Mouse (Mus musculus): ENCODE data around the gene Traf6.
A peak's percentile ranks its signal among the peaks of the same experiment; 100 is the strongest.

Gene Traf6

DNA sequence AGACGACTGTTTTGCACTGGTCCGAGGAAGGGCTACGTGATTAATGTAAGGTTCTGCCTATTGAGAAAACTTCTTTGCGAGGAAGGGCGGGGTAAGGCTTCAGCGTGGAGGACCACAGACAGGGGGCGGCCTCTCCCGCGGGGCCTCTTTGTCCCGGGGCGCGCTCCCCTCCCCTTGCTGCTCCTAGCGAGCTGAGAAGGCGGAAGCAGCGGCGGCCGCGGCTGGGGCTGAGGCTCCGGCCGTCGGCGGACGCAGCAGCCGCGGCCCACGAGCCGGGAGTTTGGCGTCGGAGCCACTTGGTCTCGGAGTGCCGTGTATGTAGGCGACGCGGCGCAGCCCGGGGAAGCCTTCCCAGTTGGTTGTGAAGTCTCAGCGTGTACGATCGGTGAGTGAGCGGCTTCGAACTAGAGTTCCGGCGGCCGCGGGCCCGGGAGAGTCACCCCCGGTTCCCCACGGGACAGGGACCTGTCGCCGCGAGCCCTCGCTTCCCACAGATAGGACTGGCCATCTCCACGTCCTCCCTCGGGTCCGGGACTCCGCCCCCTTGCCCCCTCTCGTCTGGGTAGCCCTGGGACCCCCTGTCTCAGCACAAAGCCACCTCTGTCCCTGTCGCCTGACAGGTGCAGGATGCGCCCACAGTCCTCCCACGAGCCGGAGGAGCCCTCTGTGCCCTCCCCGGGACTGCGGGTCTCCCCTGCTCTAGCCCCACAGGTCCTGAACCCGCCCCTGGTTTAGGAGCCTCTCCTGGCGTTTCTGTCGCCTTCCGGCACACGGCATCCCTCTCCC is at the start of gene Traf6:
Gene Traf6 (plus strand): TSS at position 194 of the 786 bp plus-strand sequence.
- peak; percentile 78 to 87 for DNase-seq

DNA sequence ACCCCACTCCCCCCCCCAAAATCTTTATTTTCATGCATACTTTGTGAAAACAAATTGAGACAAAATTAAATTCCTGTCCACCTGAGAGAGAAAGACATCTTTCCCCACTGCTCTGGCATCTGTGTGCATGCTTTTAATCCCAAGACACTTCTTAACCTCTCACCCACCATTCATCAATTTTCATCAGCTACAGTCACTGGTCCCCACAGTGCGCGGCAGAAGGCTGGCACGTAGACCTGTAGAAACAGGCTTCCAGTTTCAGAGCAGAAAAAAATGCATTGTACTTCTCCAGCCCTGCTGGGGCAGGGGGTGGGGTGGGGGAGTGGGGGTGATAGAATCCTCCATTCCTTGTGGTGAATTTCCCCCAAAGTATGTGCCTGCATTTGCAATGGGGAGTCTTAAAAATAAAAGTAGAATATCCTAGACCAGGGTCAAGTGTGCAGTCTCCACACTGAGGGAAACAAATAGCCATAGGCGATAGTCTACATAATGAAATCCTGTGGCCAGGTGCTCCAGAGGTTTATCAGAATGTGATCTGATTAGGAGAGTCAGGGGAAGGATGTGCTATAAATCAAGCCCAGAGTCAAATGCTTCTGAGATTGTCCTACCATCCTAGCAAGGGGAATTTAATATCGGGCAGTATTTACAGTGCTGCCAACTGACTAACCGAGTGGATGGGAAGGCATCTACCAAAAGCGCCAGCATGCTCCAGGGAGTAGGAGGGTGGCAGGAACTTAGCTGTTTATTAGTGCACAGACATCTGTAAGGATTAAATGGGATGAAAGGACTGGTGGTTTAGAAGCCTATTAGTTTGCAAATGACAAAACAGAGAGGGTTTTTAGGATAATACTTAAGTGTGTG is 39.0 kb upstream of the Traf6 start:
- DNase-seq, result no peak

DNA sequence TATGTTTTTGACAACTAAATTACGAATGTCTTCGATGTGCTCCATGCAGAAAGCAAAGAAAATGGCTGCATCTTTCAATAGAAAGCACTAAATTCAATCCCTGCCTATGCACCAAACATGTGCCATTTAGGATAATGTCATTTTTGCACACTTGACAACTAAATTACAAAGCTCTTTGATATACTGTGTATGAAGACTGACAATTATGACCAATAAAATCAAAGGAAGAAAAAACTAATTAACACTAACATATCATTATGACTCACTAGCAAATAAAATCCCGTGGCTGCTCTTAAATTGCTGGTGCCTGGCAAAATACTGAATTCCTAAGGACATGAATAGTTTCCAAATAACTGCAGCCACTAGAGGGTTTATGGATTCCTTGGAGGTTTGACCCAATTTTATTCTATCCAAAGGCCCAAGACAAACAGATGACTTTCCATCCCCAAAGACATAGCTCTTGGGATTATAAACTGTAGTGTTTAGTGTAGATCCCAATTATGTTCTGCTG is 38.3 kb upstream of the Traf6 start:
- no peak for DNase-seq

DNA sequence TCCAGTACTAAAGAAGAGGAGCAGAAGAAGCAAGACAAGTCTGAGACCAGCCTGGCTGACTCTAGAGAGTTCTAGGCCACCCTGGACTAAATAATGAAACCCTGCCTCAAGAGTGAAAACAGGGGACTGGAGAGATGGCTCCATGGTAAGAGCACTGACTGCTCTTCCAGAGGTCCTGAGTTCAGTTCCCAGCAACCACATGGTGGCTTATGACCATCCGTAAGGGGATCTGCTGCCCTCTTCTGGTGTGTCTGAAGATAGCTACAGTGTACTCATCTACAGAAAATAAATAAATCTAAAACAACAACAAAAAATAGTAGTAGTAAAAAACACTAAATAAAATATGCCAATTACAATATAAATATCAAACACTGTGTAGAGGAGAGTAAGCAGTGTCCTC is 32.4 kb upstream of the Traf6 start:
- DNase-seq, result no peak

DNA sequence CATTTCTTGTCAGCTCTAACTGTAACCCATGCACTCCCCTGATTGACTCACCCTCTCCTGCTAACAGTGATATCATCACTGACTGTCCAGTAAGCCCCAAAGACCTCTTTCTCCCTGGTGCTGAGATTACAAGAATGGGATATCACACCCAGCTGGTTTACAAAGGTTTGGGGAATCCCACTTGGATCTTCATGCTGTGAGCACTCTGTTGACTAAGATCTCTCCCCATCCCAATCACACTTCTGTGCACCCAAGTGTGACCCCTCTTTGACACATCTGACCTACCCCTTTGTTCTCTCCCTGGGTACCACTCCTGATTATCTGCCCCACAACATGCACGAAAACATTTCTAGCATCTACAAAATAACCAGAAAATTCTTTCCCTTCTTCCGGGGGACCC is 29.9 kb upstream of the Traf6 start:
- DNase-seq, result peak in 1 of 2 experiments; percentile 17

DNA sequence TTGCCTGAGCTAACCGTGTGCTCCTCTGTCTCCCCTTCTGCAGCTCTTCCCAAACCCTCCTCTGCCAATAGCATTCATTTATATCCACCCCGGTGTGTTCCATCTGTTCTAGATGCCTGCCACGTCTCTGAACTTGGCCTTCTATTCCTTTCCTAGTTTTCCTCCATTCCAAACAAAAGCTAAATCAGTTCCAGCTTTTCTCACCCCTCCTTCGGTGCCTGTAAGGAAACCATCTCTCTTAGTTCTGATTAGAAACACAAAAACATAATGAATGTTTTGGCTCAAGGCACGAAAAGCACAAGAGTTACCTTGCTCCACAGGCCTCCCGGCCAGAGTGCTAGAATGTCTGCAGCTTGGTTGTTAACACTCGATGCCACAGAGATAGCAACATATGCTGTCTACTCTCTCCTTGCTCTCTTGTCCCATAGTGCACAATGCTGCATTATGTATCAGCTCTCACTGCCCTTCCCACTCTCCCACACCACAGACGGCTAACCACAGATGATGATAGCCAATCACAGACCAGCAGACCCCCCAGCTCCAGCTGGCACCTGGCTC is 29.0 kb upstream of the Traf6 start, which contains the start of the genes Rag1 and B230118H07Rik:
Gene Rag1 (minus strand): TSS at position 388 of the 558 bp plus-strand sequence.
Gene B230118H07Rik (minus strand): TSS at position 419 of the 558 bp plus-strand sequence.
- DNase-seq, result peak; percentile 76 to 78

DNA sequence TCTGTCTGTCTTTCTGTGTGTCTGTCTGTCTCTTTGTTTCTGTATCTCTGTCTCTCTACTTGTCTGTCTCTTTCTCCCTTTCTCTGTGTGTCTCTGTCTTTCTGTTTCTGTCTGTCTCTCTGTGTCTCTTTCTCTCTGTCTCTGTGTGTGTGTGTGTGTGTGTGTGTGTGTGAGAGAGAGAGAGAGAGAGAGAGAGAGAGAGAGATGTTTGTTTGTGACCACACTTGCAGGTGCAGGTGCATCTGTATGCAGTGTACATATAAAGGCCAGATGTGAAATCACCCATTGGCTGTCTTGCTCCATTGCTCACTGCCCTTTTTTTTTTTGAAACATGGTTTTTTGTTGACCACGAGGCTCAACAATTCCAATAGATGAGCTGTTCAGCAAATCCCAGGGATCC is 27.8 kb upstream of the Traf6 start:
- DNase-seq, result no peak

DNA sequence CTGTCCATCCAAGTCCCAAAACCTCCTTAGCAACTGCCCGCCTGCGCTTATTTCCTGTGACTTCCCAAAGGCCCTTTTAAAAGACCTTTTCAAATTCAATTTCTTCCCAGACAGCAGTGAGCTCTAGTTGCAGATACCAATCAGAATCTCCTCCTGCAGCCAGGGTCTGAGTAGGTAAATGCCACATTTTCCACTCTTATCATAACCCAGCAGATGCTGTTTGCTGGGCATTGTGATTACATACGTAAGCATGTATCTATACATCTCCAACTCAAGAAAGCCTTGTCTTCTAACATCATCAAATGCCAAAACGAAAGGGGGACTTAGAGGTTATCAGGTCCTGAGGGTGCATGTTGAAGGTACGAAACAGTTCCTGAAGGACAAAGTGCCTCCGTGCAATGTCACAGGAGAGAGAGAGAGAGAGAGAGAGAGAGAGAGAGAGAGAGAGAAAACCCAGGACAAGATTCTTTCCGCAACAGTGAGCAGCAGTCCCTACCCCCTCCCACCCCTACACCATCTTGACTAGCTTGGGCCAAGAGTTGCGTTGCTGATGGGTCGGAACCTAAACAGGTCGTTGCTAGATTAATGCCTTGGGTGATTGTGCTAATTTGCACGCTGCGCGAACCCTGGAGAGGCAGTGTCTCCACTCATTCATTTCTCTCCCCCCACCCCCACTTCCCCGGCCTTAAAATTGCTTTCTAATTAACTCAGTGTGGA is 25.9 kb upstream of the Traf6 start:
- DNase-seq, result peak in 1 of 2 experiments; percentile 23

DNA sequence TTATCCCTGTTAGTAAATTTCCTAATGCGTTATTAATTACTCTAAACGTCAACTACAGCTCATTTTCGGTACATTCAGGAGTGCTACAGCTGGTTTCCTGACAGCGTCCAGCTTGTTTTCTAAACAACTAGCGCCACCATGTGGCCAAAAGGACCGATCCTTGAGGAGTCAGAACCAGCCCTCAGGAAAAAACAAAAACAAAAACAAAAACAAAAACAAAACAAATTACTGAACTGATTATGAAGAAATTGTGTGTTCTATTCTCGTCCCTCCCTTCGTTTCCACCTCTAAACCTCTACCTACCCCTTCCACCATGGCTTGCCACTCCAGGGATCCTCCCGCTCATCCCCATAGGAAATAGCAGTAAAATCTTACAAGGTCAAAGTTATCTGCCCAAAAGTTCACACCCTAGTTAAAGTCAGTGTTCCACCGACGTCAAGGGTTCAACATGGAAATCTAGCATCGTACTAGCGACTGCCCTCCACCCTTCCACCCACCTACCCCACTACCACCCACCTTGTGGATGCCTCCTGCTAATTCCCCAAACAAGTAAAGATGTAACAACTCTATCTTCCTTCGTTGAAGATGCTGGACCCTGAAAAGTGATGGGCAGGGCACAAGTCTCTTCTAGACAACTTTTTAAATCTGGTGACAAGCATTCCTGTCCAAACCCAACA is 25.2 kb upstream of the Traf6 start:
- DNase-seq, result peak; percentile 80 to 93

DNA sequence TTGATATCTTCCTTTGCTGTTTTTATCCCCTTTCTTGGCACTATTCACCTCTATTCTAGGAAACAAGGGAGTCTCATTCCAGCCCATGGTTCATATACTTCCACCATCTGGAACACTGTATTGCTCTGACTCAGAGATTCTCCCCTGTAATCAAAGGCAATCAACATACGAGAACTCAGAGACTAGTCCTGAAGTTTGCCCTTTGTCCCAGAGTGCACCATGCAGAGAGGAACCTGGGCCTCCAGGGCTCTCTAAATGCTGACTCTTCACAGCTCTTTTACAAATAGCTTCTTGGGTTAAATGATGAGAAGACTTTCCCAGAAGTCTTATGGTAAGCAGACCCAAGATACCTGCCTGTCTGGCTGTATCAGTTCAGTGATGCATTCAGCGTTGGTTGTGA is 17.7 kb upstream of the Traf6 start:
- DNase-seq, result no peak

DNA sequence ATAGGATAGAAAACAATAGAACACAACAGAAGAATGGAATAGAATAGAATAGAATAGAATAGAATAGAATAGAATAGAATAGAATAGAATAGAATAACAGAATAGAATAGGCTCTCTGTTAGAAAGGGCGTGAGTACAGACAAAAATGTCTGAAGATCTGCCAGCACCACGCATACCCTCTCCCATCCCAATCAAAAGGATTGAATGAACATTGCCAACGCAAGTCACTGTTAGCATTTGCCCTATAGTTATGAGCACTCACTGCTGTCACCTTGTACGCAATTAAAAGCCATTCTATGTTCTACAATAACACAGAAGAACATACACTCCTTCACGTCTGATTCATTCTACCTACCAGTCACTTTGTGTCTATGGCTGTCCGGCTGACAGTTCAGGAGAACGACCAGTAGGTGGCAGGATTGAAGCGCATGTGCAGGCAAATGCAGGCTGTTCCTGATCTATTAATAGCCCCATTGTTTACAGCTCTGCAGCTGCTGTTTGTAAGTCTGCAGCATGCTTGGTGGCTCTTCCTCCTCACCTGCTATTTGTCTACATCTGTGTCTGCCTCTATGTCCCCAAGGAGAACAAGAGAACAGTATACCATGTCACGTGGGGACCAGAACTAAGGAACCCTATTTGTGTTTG is 13.0 kb upstream of the Traf6 start:
- DNase-seq, result peak; percentile 77 to 86

DNA sequence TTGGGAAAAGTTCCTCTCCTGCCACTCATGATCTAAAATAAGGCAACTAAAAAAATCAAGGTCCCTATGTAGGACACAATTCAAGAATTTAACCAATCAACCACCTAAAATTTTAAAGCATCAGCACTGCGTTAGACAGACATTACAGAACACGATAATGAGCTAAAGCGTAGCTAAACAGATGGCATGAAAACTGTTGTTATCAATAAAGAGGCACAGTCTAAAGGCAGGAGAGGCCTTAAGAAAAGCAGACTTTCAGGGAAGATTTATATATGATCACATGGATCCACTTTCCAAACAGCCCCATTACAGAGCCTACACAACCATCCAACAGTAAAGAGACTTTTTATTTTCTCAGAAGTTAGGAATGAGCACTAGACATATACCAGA is 12.5 kb upstream of the Traf6 start:
- no peak for DNase-seq

DNA sequence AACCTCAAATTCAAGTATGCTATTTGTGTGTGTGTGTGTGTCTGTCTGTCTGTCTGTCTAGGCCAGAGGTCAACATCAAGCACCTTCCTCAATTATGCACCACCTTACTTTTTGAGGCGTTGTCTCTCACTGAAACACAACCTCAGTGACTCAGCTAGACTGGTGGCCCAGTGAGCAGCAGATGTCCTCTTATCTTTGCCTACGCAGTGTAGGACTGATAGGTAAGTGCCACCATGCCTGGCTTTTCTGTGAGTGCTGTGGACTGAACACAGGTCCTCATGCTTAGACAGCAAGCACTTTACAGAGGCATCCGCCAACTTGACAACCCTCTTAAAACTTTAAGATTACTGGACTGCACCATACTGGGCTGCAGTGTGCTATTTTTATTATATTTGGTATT is 9.5 kb upstream of the Traf6 start:
- no peak for DNase-seq

DNA sequence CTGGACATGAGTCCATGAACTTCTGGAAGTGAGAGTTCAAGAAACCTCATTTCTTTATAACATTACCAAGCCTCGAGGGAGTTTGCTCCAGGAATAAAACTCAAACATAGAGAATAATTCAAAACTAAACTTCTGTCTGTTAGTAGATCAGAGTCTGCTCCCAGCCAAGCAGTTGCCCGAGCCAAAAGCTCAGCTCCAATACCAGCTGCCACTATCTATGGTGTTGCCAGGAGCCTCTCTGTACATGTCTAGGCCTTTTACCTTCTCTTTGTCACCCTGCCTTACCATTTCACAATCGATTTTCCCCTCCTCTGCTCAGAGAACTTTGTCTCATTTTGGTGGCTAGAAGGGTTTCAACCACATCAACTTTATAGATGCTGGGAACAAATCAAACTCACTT is 4.7 kb upstream of the Traf6 start:
- peak; percentile 13 to 42 for DNase-seq

DNA sequence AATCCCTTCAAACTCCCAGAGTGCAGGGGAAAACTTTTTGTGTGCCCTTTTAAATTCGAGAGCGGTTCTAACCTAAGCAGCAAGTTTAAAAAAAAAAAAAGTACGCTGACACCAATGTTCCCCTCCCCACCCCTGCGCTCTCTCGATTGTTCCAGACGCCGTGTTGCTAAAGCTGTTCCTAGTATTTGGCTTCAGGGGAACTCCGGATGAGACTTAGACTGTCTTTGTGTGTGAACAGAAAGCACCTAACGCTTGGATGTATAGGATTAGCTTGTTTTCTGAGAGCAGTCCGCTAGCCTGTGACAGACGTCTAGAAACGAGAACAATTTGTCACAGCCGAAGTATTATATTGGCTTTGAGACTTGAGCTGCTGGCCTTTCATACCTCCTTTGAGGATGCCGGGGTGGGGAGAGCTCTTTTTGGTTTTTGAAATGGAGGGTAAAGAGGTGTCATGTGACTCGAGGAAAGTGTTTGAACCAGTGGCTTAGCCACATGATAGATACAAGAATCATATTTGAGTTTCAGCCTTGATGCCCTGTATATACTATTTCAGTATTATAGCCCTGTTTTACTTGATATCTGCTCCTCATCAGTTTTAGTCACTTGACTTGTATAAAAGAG is 1.0 kb downstream of the Traf6 start:
- no peak for DNase-seq

DNA sequence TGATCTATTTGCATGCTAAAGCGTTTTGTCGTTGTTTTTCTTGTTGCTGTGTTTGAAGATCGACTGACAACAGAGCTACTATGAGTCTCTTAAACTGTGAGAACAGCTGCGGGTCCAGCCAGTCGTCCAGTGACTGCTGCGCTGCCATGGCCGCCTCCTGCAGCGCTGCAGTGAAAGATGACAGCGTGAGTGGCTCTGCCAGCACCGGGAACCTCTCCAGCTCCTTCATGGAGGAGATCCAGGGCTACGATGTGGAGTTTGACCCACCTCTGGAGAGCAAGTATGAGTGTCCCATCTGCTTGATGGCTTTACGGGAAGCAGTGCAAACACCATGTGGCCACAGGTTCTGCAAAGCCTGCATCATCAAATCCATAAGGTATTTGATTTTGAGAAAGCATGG is 6.2 kb downstream of the Traf6 start:
- peak in 1 of 2 experiments; percentile 42 for DNase-seq

DNA sequence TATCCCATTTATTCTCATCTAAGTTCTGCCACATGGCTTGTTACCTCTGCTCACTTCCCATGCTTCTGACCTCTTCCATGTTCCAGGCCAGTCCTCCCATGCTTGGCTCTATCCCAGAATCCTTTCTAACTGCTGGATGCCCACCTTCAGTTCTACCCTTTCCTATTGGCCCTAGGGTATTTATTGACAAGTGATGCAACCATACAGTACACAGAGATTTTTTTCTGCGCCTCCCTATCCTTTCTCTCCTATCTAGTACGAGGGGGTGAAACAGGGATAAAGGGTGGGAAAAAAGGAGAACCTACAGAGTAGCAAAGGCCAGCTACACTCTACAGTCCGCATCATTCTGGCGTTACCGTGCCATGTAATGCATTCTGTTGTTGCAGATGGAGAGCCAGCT is 9.8 kb downstream of the Traf6 start:
- no peak for DNase-seq

DNA sequence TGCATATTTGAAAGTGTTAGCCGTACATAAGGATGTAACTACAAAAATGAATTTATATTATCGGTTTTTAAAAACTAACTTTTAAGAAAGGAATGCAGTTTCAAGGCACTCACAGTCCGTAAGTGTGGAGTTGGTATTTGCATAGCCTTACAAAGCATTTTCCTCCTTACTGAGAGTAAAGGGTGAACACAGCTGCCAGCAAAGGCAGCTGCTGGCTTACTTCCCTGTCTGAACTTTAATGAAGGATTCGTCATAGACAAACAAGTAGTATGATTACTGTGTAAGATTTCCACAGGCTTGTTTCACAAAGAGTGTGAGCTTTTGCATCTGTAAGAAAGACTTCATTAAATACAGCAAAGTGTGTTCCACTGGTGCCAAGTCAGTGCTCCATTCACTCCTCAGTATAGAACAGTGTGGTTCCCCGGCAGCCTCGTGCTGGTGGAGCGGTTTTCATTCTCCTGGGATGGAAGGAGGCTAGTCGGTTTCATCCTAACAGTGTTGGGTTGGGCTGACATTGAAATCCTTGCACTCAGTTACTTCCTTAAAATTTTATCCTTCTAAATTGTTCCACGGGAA is 12.1 kb downstream of the Traf6 start:
- no peak for DNase-seq

DNA sequence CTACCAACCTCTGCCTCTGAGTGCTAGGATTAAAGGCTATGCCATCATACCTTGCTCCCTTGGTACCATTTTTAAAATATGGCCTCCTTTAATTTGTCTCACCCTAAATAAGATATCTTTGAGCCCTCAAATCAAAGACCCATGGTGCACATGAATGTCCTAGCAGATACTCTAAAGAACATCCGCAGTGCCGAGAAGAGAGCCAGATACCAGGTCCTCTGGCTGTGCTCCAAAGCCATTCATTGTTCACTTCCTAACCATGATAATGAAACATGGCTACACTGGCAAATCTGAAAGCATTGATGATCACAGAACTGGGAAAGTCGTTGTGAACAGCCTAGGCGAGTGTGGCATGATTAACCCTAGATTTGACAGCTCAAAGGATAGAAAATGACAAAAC is 14.8 kb downstream of the Traf6 start:
- DNase-seq, result no peak

DNA sequence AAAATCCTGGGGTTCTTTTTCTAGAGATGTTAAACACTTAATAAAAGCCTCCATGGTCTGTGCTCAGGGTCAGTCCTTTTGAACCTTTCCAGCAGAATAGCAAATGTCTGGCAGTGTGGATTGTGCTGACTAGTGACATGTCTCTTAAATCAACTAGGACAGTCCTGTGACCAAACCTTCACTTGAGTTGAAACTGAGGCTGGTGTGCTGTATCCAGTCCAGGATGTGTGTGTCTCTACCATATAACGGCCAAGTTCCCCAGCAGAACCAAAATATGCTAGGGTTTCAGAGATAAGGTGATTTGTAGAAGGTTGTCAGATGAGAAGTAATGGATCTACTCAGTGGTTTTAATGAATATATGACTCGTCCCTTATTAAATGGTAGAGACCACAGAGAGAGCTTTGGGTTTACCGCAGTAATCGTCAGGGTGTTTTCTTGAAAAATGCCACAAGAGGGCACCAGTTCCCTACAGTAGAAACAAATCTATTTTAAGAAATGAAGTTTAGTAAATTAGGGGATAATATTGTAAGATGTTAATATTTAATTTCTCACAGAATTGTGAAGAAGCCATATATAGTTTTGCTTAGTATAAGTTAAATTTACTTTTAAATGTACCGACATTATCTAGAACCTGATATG is 15.5 kb downstream of the Traf6 start:
- peak in 1 of 2 experiments; percentile 48 for DNase-seq
